Mouse (Mus musculus) gastrocnemius, postnatal 10 days (tissue): ENCODE results near the gene Uncx. TPM values are rescaled to one million over a fixed set of nuclear protein-coding genes. Genes with fewer than 3 reads are reported as not detected.

Source experiments
- DNase-seq: peaks from one replicate; pipeline ENCODE4 v3.0.0; 2021; ENCODE audit warnings: mixed read lengths
- total RNA-seq, 2 experiments: library from RNA; stranded (reverse); gene quantifications; 2 replicates each; pipeline ENCODE4 v1.2.3; 2021

Uncx gene
- total RNA-seq, 2 experiments from 2014 or later: not detected

DNA sequence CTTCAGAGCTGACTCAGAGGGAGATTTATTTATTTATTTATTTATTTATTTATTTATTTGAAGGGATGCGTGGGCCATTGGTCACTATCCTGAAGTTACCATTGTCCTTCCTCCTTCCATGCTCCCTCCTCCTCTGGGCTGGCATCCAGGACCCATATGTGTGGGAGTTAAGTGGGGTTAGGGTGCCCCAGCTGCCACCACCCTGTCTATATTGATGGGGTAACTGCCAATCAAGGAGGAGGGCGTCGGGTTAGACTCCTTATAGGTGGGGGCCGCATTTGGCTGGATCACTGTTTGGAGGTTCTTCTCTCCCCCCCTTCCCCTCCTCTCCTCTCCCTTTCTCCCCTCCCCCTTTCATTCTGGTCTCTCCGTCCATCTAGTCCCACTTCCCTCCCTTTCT, 738 bp upstream of the Uncx start:
- DNase-seq: no peak

DNA sequence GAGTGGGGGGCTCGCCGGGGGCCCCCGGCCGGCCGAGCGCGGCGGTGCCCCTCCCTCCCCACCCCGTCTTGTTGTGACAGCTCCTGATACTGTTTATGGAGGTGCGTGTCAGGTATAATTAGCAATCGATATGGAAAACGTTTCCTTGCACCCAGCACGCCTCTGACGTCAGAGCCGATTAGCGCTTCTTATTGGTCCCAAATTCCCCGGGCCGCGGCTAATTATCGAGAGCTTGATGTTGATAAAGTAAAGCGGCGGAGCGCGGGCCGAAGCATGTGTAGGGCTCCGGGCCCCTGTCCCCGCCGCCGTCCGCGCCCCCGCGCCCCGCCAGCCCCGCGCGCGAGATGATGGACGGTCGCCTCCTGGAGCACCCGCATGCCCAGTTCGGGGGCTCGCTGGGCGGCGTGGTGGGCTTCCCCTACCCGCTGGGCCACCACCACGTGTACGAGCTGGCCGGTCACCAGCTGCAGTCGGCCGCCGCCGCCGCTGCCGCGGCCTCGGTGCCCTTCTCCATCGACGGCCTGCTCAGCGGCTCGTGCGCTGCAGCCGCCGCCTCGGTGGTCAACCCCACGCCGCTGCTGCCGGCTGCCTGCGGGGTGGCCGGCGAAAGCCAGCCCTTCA, 466 bp downstream of the Uncx start:
- no peak for DNase-seq

DNA sequence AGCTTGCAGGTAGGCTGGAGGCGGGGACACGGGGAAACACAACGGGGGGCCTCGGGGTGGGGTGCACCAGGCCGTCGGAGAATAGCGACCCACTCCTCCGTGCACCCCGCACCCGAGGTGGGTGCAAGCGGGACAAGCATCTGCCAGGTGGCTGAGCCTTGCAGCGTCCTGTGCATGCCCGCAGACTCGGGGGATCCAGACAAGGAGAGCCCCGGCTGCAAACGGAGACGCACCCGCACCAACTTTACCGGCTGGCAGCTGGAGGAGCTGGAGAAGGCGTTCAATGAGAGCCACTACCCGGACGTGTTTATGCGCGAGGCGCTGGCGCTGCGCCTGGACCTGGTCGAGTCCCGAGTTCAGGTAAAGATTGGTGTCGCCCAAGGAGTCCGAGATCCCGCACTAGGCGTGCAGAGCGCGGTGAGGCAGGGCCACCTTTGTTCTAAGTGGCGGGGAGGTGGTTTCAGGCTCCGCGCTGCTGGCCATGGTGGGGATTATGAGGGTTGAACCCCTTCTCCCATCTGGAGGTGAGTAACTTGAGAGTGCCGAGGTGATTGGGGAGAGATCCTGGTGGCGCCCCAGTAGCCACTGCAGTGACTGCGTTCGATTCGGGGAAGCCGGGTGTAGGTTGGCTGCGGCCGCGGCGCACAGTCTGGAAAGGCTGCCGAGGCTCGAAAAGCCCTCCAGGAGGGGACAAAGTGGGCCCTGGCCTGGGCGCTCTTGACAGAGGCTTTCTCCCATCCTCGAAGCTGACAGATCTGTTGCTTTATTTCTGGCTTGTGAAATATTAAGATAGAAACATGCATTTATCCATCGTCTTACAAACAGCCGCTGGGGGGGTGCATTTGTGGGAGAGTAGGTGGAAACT, 1.2 kb downstream of the Uncx start:
- no peak for DNase-seq

DNA sequence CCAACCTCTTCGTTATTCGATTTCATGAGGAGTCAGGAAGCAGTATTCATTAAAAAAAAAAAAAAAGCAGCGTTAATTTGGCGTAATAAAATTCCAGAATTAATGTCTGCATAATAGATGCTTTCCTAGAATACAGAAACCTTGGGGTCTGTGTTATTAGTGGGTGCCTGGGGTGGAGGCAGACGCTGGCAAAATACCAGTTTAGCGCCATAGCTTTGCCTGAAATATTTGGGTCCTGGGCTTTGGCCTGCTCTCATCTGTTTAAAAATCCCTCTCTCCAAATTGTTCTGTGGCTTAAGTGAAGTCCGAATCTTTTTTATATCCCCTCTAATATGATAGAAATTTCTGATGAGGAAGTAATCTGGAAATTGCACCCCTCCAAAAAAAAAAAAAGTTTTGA, 1.9 kb downstream of the Uncx start:
- no peak for DNase-seq

GRCm38 (mm10) chr5:139545673-139546335, 2.5 kb downstream of the Uncx start:
- DNase-seq: no peak

GRCm38 (mm10) chr5:139546336-139546770, 3.1 kb downstream of the Uncx start:
- DNase-seq: no peak

DNA sequence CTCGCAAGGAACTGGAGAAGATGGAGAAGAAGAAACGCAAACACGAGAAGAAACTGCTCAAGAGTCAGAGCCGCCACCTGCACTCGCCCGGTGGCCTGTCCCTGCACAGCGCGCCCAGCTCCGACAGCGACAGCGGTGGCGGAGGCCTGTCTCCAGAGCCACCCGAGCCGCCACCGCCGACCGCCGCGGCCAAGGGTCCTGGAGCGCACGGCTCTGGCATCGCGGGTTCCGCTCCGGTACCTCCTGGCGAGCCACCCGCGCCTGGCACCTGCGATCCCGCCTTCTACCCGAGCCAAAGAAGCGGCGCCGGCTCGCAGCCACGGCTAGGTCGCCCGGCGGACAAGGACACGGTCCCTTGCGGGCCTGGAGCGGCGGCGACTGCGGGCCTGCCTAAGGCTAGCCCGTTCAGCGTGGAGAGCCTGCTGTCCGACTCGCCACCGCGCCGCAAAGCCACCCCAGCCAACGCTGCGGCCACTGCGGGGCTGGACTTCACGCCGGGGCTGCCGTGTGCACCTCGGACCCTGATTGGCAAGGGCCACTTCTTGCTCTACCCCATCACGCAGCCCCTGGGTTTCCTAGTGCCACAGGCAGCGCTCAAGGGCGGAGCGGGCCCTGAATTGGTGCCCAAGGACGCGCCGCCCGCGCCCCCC, 3.6 kb downstream of the Uncx start:
- DNase-seq: no peak

DNA sequence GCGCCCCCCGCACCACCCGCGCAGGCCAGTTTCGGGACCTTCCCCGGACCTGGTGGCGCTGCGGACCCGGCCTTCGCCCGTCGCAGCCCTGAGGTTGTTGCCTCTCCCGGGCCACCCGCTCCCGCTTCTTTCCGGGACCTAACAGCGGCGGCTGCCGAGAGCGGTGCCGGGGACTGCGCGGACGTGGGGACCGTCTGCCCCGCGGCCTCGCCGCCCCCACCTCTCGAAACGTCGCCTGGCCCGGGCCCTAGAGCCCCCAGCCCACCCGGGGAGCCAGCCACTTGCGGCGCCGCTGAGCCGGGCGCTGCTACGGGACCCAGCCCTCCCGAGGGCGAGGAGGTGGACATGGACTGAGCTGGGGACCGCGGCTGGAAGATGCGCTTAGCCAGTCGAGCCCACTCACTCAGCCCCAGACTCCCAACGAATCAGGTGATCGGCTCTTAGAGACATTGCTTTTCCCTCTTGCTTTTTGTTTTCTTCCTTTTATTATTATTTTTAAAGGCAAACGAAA, 4.2 kb downstream of the Uncx start:
- DNase-seq: no peak

DNA sequence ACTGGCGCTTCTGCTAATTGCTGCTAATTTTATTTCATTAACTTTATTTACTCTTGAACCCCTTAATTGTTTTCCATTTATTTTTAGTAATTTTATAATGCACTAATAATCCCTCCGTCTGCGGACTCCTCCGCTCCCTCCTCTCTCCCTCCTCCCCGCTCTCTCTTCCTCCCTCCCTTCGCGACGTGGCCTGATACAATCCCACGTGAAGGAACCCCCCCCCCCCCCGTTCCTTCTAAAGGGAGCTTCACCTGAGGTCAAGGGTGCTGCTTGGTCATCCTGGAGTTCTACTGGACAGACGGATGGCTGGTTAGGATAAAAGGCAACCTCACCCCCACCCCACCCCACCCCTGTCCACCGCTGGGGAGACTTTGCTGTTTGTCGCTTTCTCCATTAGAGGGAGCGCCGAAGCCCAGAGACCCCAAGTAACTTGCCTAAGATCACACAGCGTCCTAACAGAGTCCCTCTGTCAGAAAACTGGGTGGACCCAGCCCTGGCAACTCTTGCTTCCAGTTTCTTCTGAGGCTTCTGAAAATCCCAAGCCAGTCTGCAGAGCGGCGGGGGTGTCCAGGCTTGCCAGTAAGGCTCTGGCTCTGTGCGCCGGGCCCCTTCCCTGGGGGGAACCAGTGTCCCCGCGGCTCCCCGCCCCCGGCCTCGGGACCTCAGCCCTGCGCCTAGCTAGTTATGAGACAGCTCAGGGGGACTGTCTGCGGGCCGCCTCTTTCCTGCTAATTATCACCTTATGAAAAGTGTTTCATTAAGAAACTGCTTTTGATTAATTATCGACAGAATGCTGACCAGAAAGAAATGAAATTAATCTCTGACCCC, 10.4 kb downstream of the Uncx start:
- DNase-seq: no peak

DNA sequence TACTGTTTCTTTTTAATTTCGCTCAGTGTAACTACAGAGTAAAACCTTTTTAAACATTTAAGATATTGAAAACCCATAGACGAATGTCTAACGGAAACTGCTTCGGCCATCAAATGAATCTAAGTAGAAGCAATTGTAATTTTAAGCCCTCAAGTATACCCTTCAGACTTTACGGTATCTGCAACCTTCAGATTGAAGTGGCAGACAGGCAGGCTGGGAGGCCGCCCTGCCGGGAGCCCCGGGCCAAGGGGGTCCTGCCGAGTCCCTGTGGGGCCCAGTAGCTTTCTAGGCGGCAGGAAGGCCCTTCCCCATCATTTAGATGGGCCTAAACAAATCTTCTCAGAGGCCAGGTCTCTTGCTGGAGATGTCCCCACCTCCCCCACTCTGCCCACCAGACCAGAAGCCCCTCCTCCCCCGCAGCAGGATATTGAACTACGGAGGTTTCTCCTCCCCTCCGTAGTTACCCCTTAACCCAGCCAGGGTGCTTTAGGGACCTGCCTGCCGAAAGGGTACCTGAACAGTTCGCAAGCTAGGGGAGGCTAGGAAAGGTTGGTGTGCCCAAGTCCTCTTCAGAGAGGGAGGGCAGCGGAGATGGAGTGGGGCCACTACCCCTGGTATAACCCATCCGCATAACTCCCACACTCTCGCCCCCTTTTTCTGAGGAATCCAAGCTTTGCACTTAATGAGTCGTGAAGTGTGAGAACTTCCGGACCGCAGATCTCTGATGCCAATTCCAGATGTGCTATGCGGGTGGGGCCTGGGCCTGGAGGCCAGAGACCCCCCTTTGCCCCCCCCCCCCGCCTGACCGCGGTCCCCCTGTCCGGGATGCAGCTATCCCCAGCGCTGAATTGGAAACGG, 11.4 kb downstream of the Uncx start:
- DNase-seq: no peak

DNA sequence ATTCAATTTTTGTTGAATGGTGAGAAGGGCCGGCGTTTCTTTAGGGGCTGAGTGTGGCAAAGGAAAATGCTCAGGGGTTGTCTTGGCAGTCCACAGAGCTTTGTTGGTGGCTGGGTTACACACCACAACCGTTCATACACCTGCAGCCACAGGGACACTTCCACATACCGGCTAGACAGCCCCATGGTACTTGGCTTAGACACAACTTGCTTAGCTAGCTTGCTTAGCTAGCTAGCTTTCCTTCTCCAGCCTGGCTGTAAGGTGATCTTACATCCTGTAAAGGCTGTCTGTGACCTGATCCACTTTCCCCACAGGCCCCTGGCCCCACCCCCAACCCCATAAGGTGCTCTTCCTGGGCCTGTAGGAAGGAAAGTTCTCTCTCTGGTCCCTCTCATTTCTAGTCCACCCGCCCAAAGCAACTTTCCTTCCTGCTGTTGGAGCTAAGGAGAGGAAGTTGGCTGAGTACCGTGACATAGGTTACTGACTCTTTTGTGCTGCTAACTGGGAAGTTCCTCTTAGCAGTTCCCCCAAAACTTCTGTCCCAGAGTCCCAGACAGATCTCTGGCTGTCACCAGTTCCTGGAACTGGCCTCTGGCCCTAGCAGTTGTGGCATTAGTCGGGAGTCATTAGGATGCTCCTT, 12.3 kb downstream of the Uncx start:
- no peak for DNase-seq

DNA sequence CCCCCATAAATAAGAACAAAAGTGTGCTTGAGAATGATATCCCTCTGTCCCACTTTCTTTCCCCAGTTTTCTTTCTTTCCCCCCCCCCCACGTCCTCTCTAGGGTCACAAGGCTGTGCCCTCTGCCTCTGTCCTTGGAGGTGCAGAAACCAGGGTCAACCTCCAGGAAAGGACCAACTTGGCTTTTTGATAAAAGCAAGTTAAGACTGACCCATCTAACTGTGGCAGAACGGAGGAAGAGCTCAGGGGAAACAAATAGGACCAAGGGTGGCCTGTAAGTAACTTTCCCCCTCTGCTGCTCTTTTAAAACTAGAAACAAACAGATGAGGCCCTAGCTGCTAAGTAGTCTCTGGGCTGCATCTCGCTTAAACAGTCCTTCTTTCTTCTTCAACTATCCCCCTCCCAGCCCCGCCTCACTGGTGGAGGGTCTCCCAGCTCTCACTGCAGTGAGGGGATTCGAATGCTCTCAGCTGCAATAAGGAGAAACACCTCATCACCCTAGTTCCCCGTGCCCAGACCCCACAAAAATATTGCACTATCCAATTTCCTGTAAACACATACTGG, 12.9 kb downstream of the Uncx start:
- no peak for DNase-seq

- DNase-seq: no peak
These were observed 13.8 kb downstream of the Uncx start for GRCm38 (mm10) chr5:139557079-139557478.

DNA sequence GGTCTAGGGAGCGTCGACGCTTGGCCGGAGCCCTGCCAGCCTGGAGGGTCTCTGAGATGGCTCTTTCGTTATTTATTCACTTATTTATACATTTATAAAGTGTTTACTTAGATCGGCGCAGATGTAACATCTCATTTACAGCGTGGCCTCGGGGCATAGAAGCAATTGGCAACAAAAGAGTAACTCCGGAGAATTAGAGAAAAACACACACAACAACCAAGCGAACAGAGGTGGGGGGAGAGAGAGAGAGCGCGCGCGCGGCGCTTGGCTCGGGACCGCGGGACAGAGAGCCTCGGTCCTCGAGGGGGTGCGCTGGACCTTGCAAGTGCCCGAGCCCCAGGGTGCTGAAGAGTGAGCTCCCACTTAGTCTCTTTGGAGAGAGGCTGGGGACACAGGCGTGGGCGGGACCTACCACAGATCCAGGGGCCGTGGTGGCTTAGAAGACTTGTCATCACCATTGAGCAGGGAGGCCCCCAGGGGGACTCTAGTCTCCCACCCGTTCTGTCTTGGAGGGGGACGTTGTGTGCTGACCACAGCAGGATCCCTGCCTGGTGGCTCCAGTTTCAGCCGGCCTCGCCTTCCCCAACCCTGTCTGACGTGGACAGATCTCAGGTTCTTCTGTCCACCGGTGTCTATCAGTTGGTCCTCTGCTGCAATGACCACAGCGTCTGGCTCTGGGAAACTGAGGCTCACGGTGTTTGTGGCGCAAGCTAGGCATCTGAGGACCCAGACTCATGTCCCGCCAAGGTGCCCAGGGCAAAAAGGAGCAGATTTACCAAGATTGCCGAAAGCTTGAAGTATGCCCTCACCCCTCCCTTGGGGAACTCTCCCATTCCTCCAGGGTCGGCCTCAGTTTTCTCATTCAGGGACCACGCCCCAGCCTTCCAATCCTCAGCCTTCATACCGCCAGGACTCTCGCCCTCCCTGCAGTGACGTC, 14.5 kb downstream of the Uncx start:
- no peak for DNase-seq

DNA sequence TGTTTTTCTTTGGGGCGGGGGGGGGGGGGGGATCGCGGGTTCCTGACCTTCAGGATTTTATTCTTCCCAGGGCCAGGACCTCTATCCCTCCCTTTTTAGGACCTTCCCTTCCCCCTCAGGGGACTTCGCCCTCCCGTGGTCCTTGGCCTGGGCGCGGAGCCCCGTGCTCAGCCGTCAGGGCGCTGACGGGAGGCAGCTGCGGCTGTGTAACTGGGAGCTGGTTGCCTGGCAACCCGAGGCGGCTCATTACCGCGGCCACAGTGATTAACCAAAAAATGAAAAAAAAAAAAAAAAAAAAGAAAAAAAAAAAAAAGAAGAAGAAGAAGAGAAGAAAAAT, 15.1 kb downstream of the Uncx start:
- no peak for DNase-seq

GRCm38 (mm10) chr5:139558917-139559660, 15.8 kb downstream of the Uncx start:
- DNase-seq: no peak

DNA sequence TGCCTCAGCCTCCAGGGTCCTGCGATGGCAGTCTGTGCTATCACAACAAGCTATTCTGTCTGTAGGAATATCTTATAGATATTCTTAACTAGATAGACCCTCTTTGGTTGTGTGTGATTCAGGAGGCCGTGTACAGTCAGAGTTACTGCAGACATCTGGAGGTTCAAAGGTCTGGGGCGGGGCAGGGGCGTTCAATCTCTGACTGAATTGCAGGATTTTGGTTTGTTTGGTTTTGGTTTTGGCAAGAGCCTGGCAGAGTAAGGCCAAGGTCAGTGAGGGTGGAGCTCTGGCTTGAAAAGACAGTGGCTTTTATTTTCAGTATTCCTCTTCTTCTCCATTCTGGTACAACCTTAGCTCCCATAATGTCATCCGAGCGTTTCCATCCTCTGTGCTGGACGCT, 16.5 kb downstream of the Uncx start:
- no peak for DNase-seq
